Mouse (Mus musculus) neural tube, embryonic 11.5 days (tissue): ENCODE measurements around the gene Usf2. TPM values are rescaled to one million over a fixed set of nuclear protein-coding genes. Genes with fewer than 3 reads are reported as not detected.

Source experiments
- ATAC-seq: fragments of 200-750 bp; cut with Nextera tagmentation; 2 replicates; pipeline ENCODE4 v1.8.0; 2017; ENCODE audit warnings: moderate number of reproducible peaks, mild to moderate bottlenecking, moderate TSS enrichment, moderate library complexity; ENCODE audit not compliant: insufficient read depth, low FRiP score, low TSS enrichment
- DNase-seq: peaks from one replicate; pipeline ENCODE4 v3.0.0-alpha.2; 2015; ENCODE audit warnings: low spot score
- H3K27ac ChIP-seq: fragments of 300-500 bp; sonication (generic); 2 replicates; pipeline ENCODE4 v1.5.1; 2014; ENCODE audit warnings: low read depth, mild to moderate bottlenecking, low read length
- H3K27me3 ChIP-seq: fragments of 300-500 bp; sonication (generic); 2 replicates; pipeline ENCODE4 v1.6.1; 2014; ENCODE audit warnings: mild to moderate bottlenecking, low read length, mixed read lengths; ENCODE audit not compliant: control insufficient read depth, insufficient read depth
- H3K36me3 ChIP-seq: fragments of 300-500 bp; sonication (generic); 2 replicates; pipeline ENCODE4 v1.6.1; 2014; ENCODE audit warnings: mild to moderate bottlenecking, low read length, moderate library complexity, mixed read lengths; ENCODE audit not compliant: control insufficient read depth, insufficient read depth
- H3K4me1 ChIP-seq: fragments of 300-500 bp; sonication (generic); 2 replicates; pipeline ENCODE4 v1.6.1; 2014; ENCODE audit warnings: low read length, mixed read lengths; ENCODE audit not compliant: control insufficient read depth, insufficient read depth
- H3K4me2 ChIP-seq: fragments of 300-500 bp; sonication (generic); 2 replicates; pipeline ENCODE4 v1.6.1; 2014; ENCODE audit warnings: low read depth, mild to moderate bottlenecking, moderate library complexity
- H3K4me3 ChIP-seq: fragments of 300-500 bp; sonication (generic); 2 replicates; pipeline ENCODE4 v1.5.1; 2014; ENCODE audit warnings: low read depth, low read length
- H3K9ac ChIP-seq: fragments of 300-500 bp; sonication (generic); 2 replicates; pipeline ENCODE4 v1.6.1; 2014; ENCODE audit warnings: mild to moderate bottlenecking, low read length
- H3K9me3 ChIP-seq: fragments of 300-500 bp; sonication (generic); 2 replicates; pipeline ENCODE4 v1.6.1; 2016; ENCODE audit warnings: low read length; ENCODE audit not compliant: control insufficient read depth
- WGBS: fragments of 180-500 bp; shearing (Covaris S2); extraction: QIAGEN DNeasy Blood & Tissue Kit; methylation state at CpG from one replicate; pipeline ENCODE4 v1.1.7; 2014; 5-methylcytosine and 5-hydroxymethylcytosine counted together
- polyA plus RNA-seq: library from polyadenylated mRNA; unstranded; fragments of >200 nt; fragmentation: Nextera tagmentation; extraction: Ambion mirVana; gene quantifications from 2 replicates; pipeline ENCODE4 v1.2.1, GENCODE M21; 2014

Usf2 gene
- polyA plus RNA-seq, result 27.9 and 28.1 TPM in 2 replicates

GRCm38 (mm10) chr7:30956756-30957366, at the start of gene Usf2:
Usf2 (minus strand) TSS chr7:30956803.
- Histone ChIP-seq H3K9ac (peak within 1 kb of the TSS; percentile 93), H3K4me1 (peaks cover 12% of the 10 kb centered on the region; the same call in 1 of the 2 replicates), H3K9me3 (no peaks in the 10 kb centered on the region), H3K27me3 (no peaks in the 10 kb centered on the region), H3K4me2 (peak within 1 kb of the TSS; percentile 72), H3K4me3 (peak within 1 kb of the TSS; percentile 99), H3K36me3 (peaks cover 13% of the 10 kb centered on the region), H3K27ac (peak within 1 kb of the TSS; percentile 97)
- ATAC-seq (peak; percentile 55), DNase-seq (peak; percentile 79)
- WGBS, result 0% methylated on average over 37 of the region's 82 CpGs

GRCm38 (mm10) chr7:31002650-31003049, 46.0 kb upstream of the Usf2 start:
- Histone ChIP-seq H3K4me3 (no peak overlapping the region), H3K4me2 (no peak overlapping the region), H3K27ac (no peak overlapping the region), H3K9me3 (no peaks in the 10 kb centered on the region), H3K9ac (no peak overlapping the region), H3K4me1 (no peaks in the 10 kb centered on the region), H3K36me3 (no peaks in the 10 kb centered on the region), H3K27me3 (no peaks in the 10 kb centered on the region)
- DNase-seq (no peak), ATAC-seq (no peak)
- WGBS, result 85% methylated on average over 8 of the region's 8 CpGs

DNA sequence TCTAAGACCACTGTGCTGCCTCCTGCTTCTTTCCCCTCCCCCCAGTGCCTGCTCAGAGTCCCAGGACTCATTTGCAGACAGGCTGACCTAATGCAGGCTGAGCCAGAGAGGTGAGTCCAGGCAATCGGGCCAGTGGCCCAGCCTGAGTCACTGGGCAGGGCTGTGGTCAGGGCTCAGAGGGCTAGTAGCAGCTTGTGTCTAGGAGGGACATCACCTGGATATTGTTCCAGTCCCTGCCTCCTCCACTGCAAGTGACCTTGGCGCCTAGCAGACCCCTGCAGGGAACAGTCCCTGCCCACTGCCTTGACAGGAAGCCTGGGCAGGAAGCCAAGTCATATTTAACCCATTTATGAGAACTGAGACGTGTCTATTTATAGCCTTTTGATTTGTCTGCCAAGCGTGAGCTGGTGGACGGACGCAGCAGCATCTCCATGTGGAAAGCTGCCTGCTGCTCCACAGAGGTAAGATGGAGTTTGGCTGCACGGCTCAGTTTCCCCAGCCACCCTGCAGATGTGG, 44.0 kb upstream of the Usf2 start:
- ATAC-seq (no peak), DNase-seq (peak; percentile 20)
- Histone ChIP-seq H3K4me2 (no peak overlapping the region), H3K9me3 (0 out of 2 replicates have a peak, but pooled peaks cover 3% of the 10 kb centered on the region), H3K4me3 (no peak overlapping the region), H3K4me1 (no peaks in the 10 kb centered on the region), H3K27ac (no peak overlapping the region), H3K36me3 (no peaks in the 10 kb centered on the region), H3K9ac (no peak overlapping the region), H3K27me3 (no peaks in the 10 kb centered on the region)
- 64% methylated on average over 7 of the region's 7 CpGs for WGBS

DNA sequence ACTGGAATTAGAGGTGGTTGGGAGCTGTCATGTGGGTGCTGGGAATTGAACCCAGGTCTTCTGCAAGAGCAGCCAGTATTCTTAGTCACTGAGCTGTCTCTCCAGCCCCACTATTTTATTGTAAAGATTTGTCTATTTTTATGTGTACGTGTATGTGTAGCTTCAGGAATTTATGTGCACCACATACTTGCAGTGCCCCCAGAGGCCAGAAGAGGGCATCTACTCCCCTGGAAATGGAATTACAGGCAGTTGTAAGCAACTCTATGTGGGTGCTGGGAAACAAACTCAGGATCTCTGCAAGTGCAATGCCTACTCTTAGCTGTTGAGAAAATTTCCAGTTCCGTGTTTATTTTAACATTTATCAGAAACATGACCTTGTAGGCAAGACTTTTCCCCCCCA, 39.9 kb upstream of the Usf2 start:
- H3K27ac ChIP-seq, result no peak overlapping the region
- no peaks in the 10 kb centered on the region for H3K4me1 ChIP-seq
- 0 out of 2 replicates have a peak, but pooled peaks cover 3% of the 10 kb centered on the region for H3K9me3 ChIP-seq
- DNase-seq (no peak), ATAC-seq (no peak)
- H3K27me3 ChIP-seq, result no peaks in the 10 kb centered on the region
- no peak overlapping the region for H3K4me2 ChIP-seq
- H3K4me3 ChIP-seq, result no peak overlapping the region
- H3K9ac ChIP-seq, result no peak overlapping the region
- no peaks in the 10 kb centered on the region for H3K36me3 ChIP-seq
- WGBS, result 94% methylated on average over 2 of the region's 2 CpGs

DNA sequence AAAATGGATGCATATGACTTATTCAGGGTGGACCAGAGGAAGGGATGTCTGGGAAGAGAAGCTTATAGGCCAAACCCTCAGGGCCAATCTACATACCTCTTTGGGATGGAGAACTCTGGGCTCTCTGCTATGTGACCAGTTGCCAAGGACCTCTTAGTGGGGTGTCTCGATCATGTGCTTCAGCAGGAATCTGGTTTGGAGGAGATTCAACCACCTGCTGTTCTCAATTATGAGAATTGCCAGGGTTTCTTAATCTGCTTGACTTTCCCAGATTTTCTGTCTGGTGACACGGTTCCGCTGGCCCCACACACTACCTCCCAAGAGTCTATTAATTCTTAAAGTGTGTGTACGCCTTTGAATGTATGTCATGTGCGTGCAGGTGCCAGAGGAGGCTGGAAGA, 37.4 kb upstream of the Usf2 start:
- no peaks in the 10 kb centered on the region for H3K36me3 ChIP-seq

DNA sequence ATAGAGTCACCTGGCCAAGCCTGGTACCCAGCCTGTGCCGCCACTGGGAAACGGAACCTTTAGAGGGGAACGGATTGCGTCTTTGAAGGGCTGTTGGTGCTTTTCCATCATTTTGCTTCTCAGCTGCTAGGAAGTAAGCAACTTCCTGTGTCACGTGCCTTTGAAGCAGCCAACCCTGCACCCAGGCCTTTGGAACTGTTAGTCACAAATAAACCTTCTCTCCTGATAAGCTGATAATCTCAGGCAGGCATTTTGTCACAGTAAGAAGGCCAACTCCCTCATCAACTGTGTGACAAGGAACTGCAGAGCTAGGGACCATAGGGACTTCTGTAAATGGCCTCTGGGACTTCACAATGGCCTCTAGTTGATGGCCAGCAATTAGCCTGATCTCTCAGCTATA, 35.5 kb upstream of the Usf2 start:
- Histone ChIP-seq H3K9ac (no peak overlapping the region), H3K4me3 (no peak overlapping the region), H3K27ac (no peak overlapping the region), H3K4me1 (no peaks in the 10 kb centered on the region), H3K9me3 (0 out of 2 replicates have a peak, but pooled peaks cover 3% of the 10 kb centered on the region), H3K27me3 (no peaks in the 10 kb centered on the region), H3K4me2 (no peak overlapping the region), H3K36me3 (no peaks in the 10 kb centered on the region)
- no peak for ATAC-seq
- WGBS, result 84% methylated on average over 5 of the region's 5 CpGs
- no peak for DNase-seq

More for the DNA sequence above, 37.4 kb upstream of the Usf2 start:
- Histone ChIP-seq H3K27ac (no peak overlapping the region), H3K27me3 (no peaks in the 10 kb centered on the region), H3K9ac (no peak overlapping the region), H3K4me1 (no peaks in the 10 kb centered on the region), H3K4me3 (no peak overlapping the region), H3K9me3 (0 out of 2 replicates have a peak, but pooled peaks cover 3% of the 10 kb centered on the region), H3K4me2 (no peak overlapping the region)
- no peak for DNase-seq
- 86% methylated on average over 5 of the region's 5 CpGs for WGBS
- ATAC-seq, result no peak

DNA sequence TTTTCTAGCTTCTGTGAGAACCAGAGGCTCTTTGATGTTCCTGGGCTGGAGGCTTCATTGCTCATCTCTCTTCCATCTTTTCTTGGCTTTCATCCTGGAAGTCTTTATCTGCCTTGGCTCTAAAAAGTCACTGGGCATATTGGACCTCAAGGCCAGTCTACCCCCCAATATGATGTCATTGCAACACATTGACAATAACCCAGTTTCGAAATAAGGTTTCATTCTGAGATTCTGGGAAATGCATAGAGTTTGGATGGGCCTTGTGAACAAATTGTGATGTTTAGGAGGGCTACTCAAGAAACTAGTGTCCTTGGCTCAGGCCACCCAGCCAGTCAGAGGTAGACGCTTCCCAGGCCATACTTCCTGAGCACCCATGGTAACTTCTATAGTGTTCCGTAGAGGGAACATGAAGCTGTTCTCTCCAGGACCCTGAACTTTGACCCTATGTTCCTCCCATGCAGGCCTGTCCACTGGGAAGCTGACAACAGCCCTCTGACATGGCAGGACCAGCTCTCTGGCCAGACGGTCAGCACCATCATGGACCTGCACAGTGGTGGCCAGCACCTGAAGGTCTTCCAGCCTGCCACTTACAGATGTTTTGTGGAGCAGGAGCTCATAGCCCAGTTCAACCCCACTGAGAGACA, 32.0 kb upstream of the Usf2 start:
- WGBS, result 88% methylated on average over 4 of the region's 4 CpGs

DNA sequence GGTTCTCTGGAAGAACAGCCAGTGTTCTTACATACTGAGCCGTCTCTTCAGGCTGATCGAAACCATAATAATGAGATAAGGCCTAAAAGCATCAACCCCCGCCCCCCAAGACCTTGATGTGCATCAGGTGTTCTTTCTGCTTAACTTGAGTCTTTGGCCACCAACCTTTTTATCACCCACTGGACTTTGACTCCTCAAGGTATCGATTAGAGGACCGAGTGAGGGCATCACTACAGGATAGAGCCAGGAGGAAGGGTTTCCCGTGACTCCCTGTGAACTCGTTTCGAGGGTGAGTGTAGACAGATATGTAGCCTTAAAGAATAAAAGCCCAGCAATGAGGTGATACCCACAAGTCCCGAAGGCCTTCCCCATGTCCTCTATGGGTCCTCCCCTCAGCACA, 28.8 kb upstream of the Usf2 start:
- Histone ChIP-seq H3K4me1 (no peaks in the 10 kb centered on the region), H3K9ac (no peak overlapping the region), H3K9me3 (no peaks in the 10 kb centered on the region), H3K4me3 (no peak overlapping the region), H3K4me2 (no peak overlapping the region), H3K36me3 (no peaks in the 10 kb centered on the region), H3K27me3 (no peaks in the 10 kb centered on the region), H3K27ac (no peak overlapping the region)
- 84% methylated on average over 9 of the region's 9 CpGs for WGBS
- DNase-seq (no peak), ATAC-seq (no peak)

More for the DNA sequence above, 32.0 kb upstream of the Usf2 start:
- DNase-seq (no peak), ATAC-seq (no peak)
- Histone ChIP-seq H3K9me3 (no peaks in the 10 kb centered on the region), H3K27ac (no peak overlapping the region), H3K27me3 (no peaks in the 10 kb centered on the region), H3K36me3 (no peaks in the 10 kb centered on the region), H3K4me3 (no peak overlapping the region), H3K4me2 (no peak overlapping the region), H3K9ac (no peak overlapping the region), H3K4me1 (no peaks in the 10 kb centered on the region)

DNA sequence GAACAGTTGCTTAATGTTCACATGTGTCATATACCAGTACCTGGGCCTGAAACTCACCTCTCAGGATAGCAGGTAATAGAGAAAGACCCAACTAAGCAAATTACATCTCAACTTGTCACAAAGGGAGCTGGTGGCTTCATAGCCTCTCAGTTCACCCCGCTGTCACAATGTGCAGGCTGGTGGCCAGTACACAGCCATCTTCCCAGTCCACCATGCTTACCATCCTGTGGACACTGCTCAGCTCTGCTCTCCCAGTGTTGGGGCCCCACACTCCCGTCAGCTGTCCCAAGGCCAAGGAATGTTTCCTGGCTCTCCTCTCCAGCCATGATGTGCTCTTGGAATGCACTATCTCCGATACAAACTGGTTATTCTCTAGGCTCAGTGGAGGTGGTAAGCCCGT, 25.1 kb upstream of the Usf2 start:
- WGBS, result 94% methylated on average over 4 of the region's 4 CpGs

More for the DNA sequence above, 25.1 kb upstream of the Usf2 start:
- no peak overlapping the region for H3K9ac ChIP-seq
- no peaks in the 10 kb centered on the region for H3K9me3 ChIP-seq
- no peaks in the 10 kb centered on the region for H3K36me3 ChIP-seq
- H3K4me1 ChIP-seq, result no peaks in the 10 kb centered on the region
- ATAC-seq, result no peak
- H3K27ac ChIP-seq, result no peak overlapping the region
- H3K4me3 ChIP-seq, result no peak overlapping the region
- H3K4me2 ChIP-seq, result no peak overlapping the region
- DNase-seq, result no peak
- H3K27me3 ChIP-seq, result no peaks in the 10 kb centered on the region
